In the genomic region with DNA sequence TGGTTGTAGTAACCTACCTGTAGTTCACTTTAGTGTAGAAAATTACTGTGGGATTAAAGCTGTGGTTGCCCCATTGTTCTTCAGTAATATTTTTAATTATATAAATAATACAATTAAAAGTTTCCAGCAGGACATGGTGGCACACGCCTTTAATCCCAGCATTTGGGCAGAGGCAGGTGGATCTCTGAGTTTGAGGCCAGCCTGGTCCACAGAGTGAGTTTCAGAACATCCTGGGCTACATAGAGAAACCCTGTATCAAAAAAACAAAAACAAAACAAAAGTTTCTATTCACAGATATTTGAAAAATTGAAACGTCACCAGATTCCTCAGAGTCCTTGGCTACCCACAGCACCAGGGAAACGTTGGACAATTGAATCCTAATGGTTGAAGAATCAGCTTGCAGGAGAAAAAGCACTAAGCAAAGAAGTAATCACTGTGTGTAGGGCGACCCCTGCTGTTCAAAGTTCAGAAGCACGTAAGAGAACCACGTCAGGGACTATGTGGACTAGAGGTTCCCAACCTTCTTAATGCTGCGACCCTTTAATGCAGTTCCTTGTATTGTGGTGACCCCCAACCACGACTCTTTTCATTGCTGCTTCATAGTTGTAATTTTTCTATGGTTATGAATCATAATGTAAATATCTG, we compare ENCODE assay signal across 8 mouse cellular contexts.
DNase-seq lines count a peak whose midpoint lies in the region; ATAC-seq lines count a peak whose summit lies in the region.

No protein-coding gene starts in this region.

- H3K4me2 ChIP-seq in limb, embryonic 12.5 days = no peak overlapping the region
- no peak overlapping the region for H3K4me2 ChIP-seq in midbrain, embryonic 16.5 days (ENCODE audit: low read length)

- H3K27ac ChIP-seq in embryonic facial prominence, embryonic 10.5 days (replicated peaks) = no peak overlapping the region
- H3K27ac ChIP-seq in limb, embryonic 12.5 days = no peak overlapping the region
- no peak overlapping the region for H3K27ac ChIP-seq in midbrain, embryonic 16.5 days (ENCODE audit: low read length)

- no peaks in the 10 kb centered on the region for H3K9me3 ChIP-seq in embryonic facial prominence, embryonic 10.5 days
- H3K9me3 ChIP-seq in limb, embryonic 12.5 days = no peaks in the 10 kb centered on the region
- no peaks in the 10 kb centered on the region for H3K9me3 ChIP-seq in midbrain, embryonic 16.5 days (replicated peaks; ENCODE audit: control insufficient read depth, low read length, poor library complexity, severe bottlenecking)

- peak; percentile 85 for DNase-seq in 416B (ENCODE audit: low read depth)
- DNase-seq in adrenal gland, postnatal 14 days = peak; percentile 88
- peak; percentile 77 for DNase-seq in embryonic facial prominence, embryonic 10.5 days (ENCODE audit: low spot score)
- DNase-seq in heart, adult 8-10 months (ENCODE audit: low spot score) = peak; percentile 80
- DNase-seq in kidney, adult 9 months = peak; percentile 84
- peak; percentile 49 to 76 for DNase-seq in spleen, postnatal 10 days (ENCODE audit: low spot score in 2 of 2)

- no peak overlapping the region for H3K9ac ChIP-seq in limb, embryonic 12.5 days (replicated peaks)
- H3K9ac ChIP-seq in midbrain, embryonic 16.5 days (ENCODE audit: low read depth, low read length) = no peak overlapping the region

- no peaks in the 10 kb centered on the region for H3K36me3 ChIP-seq in embryonic facial prominence, embryonic 10.5 days (replicated peaks)
- H3K36me3 ChIP-seq in limb, embryonic 12.5 days = no peaks in the 10 kb centered on the region
- H3K36me3 ChIP-seq in midbrain, embryonic 16.5 days (ENCODE audit: control insufficient read depth, insufficient read depth, low read length) = no peaks in the 10 kb centered on the region

- H3K4me1 ChIP-seq in embryonic facial prominence, embryonic 10.5 days = no peaks in the 10 kb centered on the region
- no peaks in the 10 kb centered on the region for H3K4me1 ChIP-seq in limb, embryonic 12.5 days (replicated peaks)
- H3K4me1 ChIP-seq in midbrain, embryonic 16.5 days (ENCODE audit: control insufficient read depth, insufficient read depth, low read length) = no peaks in the 10 kb centered on the region

- WGBS in embryonic facial prominence, embryonic 10.5 days = 16% methylated on average over 8 of the region's 8 CpGs
- WGBS in limb, embryonic 12.5 days = 14% methylated on average over 8 of the region's 8 CpGs
- WGBS in midbrain, embryonic 16.5 days = 15% methylated on average over 8 of the region's 8 CpGs

- peaks cover 10% of the 10 kb centered on the region for H3K27me3 ChIP-seq in embryonic facial prominence, embryonic 10.5 days (replicated peaks; ENCODE audit: low read depth, poor library complexity, severe bottlenecking)
- peaks cover 16% of the 10 kb centered on the region for H3K27me3 ChIP-seq in limb, embryonic 12.5 days
- H3K27me3 ChIP-seq in midbrain, embryonic 16.5 days (ENCODE audit: control insufficient read depth, insufficient read depth, low read depth, low read length) = peaks cover 14% of the 10 kb centered on the region

- no peak overlapping the region for H3K4me3 ChIP-seq in embryonic facial prominence, embryonic 10.5 days
- no peak overlapping the region for H3K4me3 ChIP-seq in limb, embryonic 12.5 days (replicated peaks)
- no peak overlapping the region for H3K4me3 ChIP-seq in midbrain, embryonic 16.5 days (ENCODE audit: low read depth, low read length)

- peak; percentile 62; the same call in 1 of the 2 replicates for ATAC-seq in limb, embryonic 12.5 days (ENCODE audit: insufficient number of reproducible peaks, insufficient read depth, low FRiP score, low TSS enrichment, low read depth)
- ATAC-seq in midbrain, embryonic 16.5 days = 0 out of 2 replicates have a peak, but pooled peaks have one; percentile 21
